Mouse (Mus musculus) stomach, postnatal 0 days (tissue): Measurements from ENCODE around the gene Bpifb9a. TPM values are rescaled to one million over a fixed set of nuclear protein-coding genes. Genes with fewer than 3 reads are reported as not detected.
"Not testable (repeated sequence)": the region's sequence is repeated elsewhere in the genome, so short reads cannot be mapped to it uniquely, and the experiment has no call there.

Source experiments
- ATAC-seq: fragments of 200-750 bp; cut with Nextera tagmentation; 2 replicates; pipeline ENCODE4 v1.8.0; 2017; ENCODE audit not compliant: low FRiP score, low TSS enrichment
- DNase-seq: peaks from one replicate; pipeline ENCODE4 v3.0.0-alpha.2; 2016; ENCODE audit warnings: low spot score
- H3K27ac ChIP-seq: fragments of 300-500 bp; sonication (generic); replicated peaks from 2 replicates; pipeline ENCODE4 v1.5.1; 2014; ENCODE audit warnings: mild to moderate bottlenecking, control low read depth
- H3K27me3 ChIP-seq: fragments of 300-500 bp; sonication (generic); 2 replicates; pipeline ENCODE4 v1.6.1; 2014; ENCODE audit warnings: low read length; ENCODE audit not compliant: control insufficient read depth, insufficient read depth
- H3K36me3 ChIP-seq: fragments of 300-500 bp; sonication (generic); 2 replicates; pipeline ENCODE4 v1.6.1; 2014; ENCODE audit warnings: low read length, mixed read lengths; ENCODE audit not compliant: control insufficient read depth, insufficient read depth
- H3K4me1 ChIP-seq: fragments of 300-500 bp; sonication (generic); replicated peaks from 2 replicates; pipeline ENCODE4 v1.6.1; 2014; ENCODE audit warnings: antibody characterized with exemption; ENCODE audit not compliant: control insufficient read depth, insufficient read depth
- H3K4me2 ChIP-seq: fragments of 300-500 bp; sonication (generic); replicated peaks from 2 replicates; pipeline ENCODE4 v1.6.1; 2014; ENCODE audit warnings: low read depth, mild to moderate bottlenecking, control low read depth, moderate library complexity
- H3K4me3 ChIP-seq: fragments of 300-500 bp; sonication (generic); 2 replicates; pipeline ENCODE4 v1.5.1; 2014; ENCODE audit warnings: low read depth, low read length, control low read depth
- H3K9ac ChIP-seq: fragments of 300-500 bp; sonication (generic); 2 replicates; pipeline ENCODE4 v1.6.1; 2014; ENCODE audit warnings: mild to moderate bottlenecking, low read length, control low read depth, mixed read lengths
- H3K9me3 ChIP-seq: fragments of 300-500 bp; sonication (generic); 2 replicates; pipeline ENCODE4 v1.6.1; 2016; ENCODE audit warnings: low read length; ENCODE audit not compliant: control insufficient read depth
- CTCF ChIP-seq: IDR thresholded peaks from 2 replicates; pipeline ENCODE4 v1.5.1; 2016; ENCODE audit warnings: antibody characterized with exemption, low read depth, mild to moderate bottlenecking, moderate library complexity
- EP300 ChIP-seq: optimal IDR thresholded peaks from 2 replicates; pipeline ENCODE3; 2016; ENCODE audit warnings: antibody characterized with exemption
- WGBS: fragments of 180-500 bp; shearing (Covaris S2); extraction: QIAGEN DNeasy Blood & Tissue Kit; methylation state at CpG from one replicate; pipeline ENCODE4 v1.1.7; 2014; 5-methylcytosine and 5-hydroxymethylcytosine counted together
- polyA plus RNA-seq: library from polyadenylated mRNA; unstranded; fragments of >200 nt; fragmentation: Nextera tagmentation; extraction: Ambion mirVana; gene quantifications from 2 replicates; pipeline ENCODE4 v1.2.1, GENCODE M21; 2015

Bpifb9a gene
- polyA plus RNA-seq, result not detected in 2 replicates

DNA sequence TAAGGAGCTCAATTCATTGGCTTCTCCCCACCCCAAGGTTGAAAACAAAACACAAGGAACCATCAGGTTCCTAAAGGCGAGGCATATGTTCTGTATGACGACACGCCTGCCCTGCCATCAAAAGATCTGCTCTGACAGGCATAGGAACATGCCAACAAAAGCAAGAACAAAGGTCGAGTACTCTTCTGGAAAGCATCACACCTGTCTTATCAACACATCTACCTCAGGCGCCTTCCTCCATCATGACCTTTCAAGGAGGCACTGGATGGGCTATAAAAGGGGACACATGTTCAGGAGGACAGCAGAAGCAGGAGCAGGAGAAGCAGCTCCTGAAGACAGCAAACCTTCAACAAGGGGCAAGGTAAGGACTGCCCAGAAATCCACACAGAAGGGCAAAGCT is at the start of gene Bpifb9a:
TSS of gene Bpifb9a (plus strand) at position 301 of the 400 bp plus-strand sequence.
- not testable (repeated sequence) for DNase-seq, H3K36me3 ChIP-seq, ATAC-seq, H3K27ac ChIP-seq, H3K9me3 ChIP-seq, H3K4me1 ChIP-seq, H3K4me2 ChIP-seq, H3K9ac ChIP-seq, H3K27me3 ChIP-seq, H3K4me3 ChIP-seq
- WGBS, result 71% methylated on average over 5 of the region's 5 CpGs

DNA sequence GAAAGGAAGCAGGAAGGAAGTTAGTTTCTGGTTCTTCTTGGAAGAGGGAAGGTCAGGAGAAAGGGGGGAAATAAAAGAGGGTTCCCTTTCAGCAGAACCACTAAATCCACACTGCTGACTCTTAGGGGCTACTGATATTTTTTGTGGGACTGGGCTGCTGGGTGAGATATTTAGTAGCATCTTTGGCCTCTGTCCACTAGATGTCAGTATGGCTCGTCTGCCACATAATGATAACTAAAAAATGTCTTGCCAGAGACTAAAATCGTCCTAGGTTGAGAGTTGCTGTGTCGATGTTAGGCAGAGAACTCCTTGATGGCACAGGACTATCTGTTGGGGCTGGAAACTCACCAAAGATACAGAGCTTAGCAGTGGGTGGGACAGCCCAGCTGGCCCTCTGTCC is 48.5 kb upstream of the Bpifb9a start:
- TF ChIP-seq EP300 (no peak), CTCF (peak; percentile 75)
- Histone ChIP-seq H3K9me3 (no peaks in the 10 kb centered on the region), H3K27ac (no peak overlapping the region), H3K4me3 (no peak overlapping the region), H3K4me2 (no peak overlapping the region), H3K36me3 (no peaks in the 10 kb centered on the region), H3K4me1 (no peaks in the 10 kb centered on the region), H3K9ac (no peak overlapping the region), H3K27me3 (no peaks in the 10 kb centered on the region)
- ATAC-seq (no peak), DNase-seq (no peak)
- WGBS, result 14% methylated on average over 3 of the region's 3 CpGs

GRCm38 (mm10) chr2:154211121-154211520 is 46.5 kb upstream of the Bpifb9a start:
- Histone ChIP-seq H3K4me3 (no peak overlapping the region), H3K9ac (no peak overlapping the region), H3K27me3 (no peaks in the 10 kb centered on the region), H3K4me2 (no peak overlapping the region), H3K36me3 (no peaks in the 10 kb centered on the region), H3K9me3 (no peaks in the 10 kb centered on the region), H3K4me1 (no peaks in the 10 kb centered on the region), H3K27ac (no peak overlapping the region)
- DNase-seq (no peak), ATAC-seq (no peak)
- TF ChIP-seq EP300, result no peak
- TF ChIP-seq CTCF, result no peak
- WGBS, result 25% methylated on average over 1 of the region's 1 CpGs

GRCm38 (mm10) chr2:154211881-154212280 is 45.8 kb upstream of the Bpifb9a start:
- H3K4me3 ChIP-seq, result no peak overlapping the region
- DNase-seq, result no peak

DNA sequence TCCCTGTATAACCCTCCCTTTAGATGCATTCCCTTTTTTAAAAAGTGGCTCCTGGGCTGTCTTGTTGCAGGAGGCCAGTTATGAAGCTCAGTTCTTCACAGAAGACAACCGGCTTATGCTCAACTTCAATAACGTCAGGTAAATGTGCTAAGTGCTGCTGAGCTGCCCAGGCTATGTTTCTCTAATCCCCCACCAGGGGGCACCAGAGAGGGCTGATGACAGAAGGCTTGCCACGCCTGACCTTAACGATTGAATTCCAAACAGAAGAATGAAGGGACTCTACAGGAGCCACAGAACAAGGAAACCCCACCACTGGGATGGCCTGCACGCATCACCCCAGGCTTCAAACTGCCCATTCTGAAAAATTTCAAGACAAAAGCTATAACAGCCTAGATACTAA is 42.5 kb upstream of the Bpifb9a start:
- ATAC-seq (peak; percentile 45), DNase-seq (peak; percentile 85)
- H3K27ac ChIP-seq, result no peak overlapping the region
- no peak overlapping the region for H3K4me2 ChIP-seq
- TF ChIP-seq CTCF, result peak; percentile 89
- TF ChIP-seq EP300, result no peak
- no peaks in the 10 kb centered on the region for H3K9me3 ChIP-seq
- H3K27me3 ChIP-seq, result no peaks in the 10 kb centered on the region
- WGBS, result 7% methylated on average over 5 of the region's 5 CpGs
- H3K4me3 ChIP-seq, result no peak overlapping the region
- no peaks in the 10 kb centered on the region for H3K4me1 ChIP-seq
- no peak overlapping the region for H3K9ac ChIP-seq
- no peaks in the 10 kb centered on the region for H3K36me3 ChIP-seq

More at GRCm38 (mm10) chr2:154211881-154212280, 45.8 kb upstream of the Bpifb9a start:
- Histone ChIP-seq H3K36me3 (no peaks in the 10 kb centered on the region), H3K27me3 (no peaks in the 10 kb centered on the region), H3K27ac (no peak overlapping the region), H3K4me2 (no peak overlapping the region), H3K9ac (no peak overlapping the region), H3K4me1 (no peaks in the 10 kb centered on the region), H3K9me3 (no peaks in the 10 kb centered on the region)
- ATAC-seq, result no peak
- no peak for TF ChIP-seq CTCF
- TF ChIP-seq EP300, result no peak
- WGBS, result 86% methylated on average over 4 of the region's 4 CpGs

- H3K27ac ChIP-seq, result no peak overlapping the region
- H3K4me2 ChIP-seq, result no peak overlapping the region
- no peak for TF ChIP-seq EP300
- no peaks in the 10 kb centered on the region for H3K4me1 ChIP-seq
- 66% methylated on average over 5 of the region's 5 CpGs for WGBS
- no peak for DNase-seq
- H3K9me3 ChIP-seq, result no peaks in the 10 kb centered on the region
- H3K4me3 ChIP-seq, result no peak overlapping the region
- H3K9ac ChIP-seq, result no peak overlapping the region
- H3K36me3 ChIP-seq, result no peaks in the 10 kb centered on the region
- ATAC-seq, result no peak
- no peaks in the 10 kb centered on the region for H3K27me3 ChIP-seq
Observed at GRCm38 (mm10) chr2:154219950-154220349, 37.7 kb upstream of the Bpifb9a start.
